Mouse (Mus musculus) hindbrain, embryonic 10.5 days (tissue): Measurements from ENCODE around the gene Cercam. TPM values are rescaled to one million over a fixed set of nuclear protein-coding genes. Genes with fewer than 3 reads are reported as not detected.

Experiments
- DNase-seq: peaks from one replicate; pipeline ENCODE4 v3.0.0-alpha.2; 2017; ENCODE audit warnings: low spot score
- H3K27ac ChIP-seq: fragments of 300-500 bp; sonication (generic); 2 replicates; pipeline ENCODE4 v1.5.1; 2016; ENCODE audit warnings: mild to moderate bottlenecking, moderate library complexity
- H3K27me3 ChIP-seq: fragments of 300-500 bp; sonication (generic); 2 replicates; pipeline ENCODE4 v1.6.1; 2016; ENCODE audit warnings: mild to moderate bottlenecking; ENCODE audit not compliant: poor library complexity, insufficient read depth, severe bottlenecking
- H3K36me3 ChIP-seq: fragments of 300-500 bp; sonication (generic); 2 replicates; pipeline ENCODE4 v1.6.1; 2016; ENCODE audit warnings: mild to moderate bottlenecking, moderate library complexity
- H3K4me1 ChIP-seq: fragments of 300-500 bp; sonication (generic); replicated peaks from 2 replicates; pipeline ENCODE4 v1.6.1; 2016; ENCODE audit warnings: mild to moderate bottlenecking
- H3K4me3 ChIP-seq: fragments of 300-500 bp; sonication (generic); 2 replicates; pipeline ENCODE4 v1.5.1; 2016; ENCODE audit warnings: mild to moderate bottlenecking, moderate library complexity
- H3K9me3 ChIP-seq: fragments of 300-500 bp; sonication (generic); 2 replicates; pipeline ENCODE4 v1.6.1; 2016; ENCODE audit warnings: mild to moderate bottlenecking, moderate library complexity
- WGBS: fragments of 180-500 bp; shearing (Covaris S2); methylation state at CpG from one replicate; pipeline ENCODE4 v1.1.7; 2016; 5-methylcytosine and 5-hydroxymethylcytosine counted together
- polyA plus RNA-seq: library from polyadenylated mRNA; unstranded; fragments of >200 nt; fragmentation: Nextera tagmentation; extraction: Ambion mirVana; gene quantifications from 2 replicates; pipeline ENCODE4 v1.2.1, GENCODE M21; 2016

Cercam gene
- polyA plus RNA-seq, 1 experiment from 2014 or later: 49.1 TPM

DNA sequence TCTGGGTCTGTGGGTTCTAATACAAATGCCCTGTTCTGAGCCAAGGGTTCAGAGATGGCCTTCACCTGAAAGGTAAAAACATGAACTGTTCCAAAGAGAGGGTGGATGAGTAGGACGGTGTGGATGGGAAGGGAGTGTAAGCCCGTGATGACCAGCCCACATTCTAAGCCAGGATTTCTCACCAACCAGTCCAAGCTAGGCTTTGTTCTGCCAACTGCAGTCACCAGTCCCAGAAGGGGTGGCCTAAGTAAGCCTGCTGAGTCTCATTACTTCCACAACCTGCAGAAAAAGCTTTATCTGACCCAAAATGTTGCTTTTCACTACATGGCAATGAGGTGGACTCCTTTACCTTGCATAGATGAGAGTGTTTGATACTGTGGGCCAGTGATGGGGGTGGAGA lies 24.8 kb upstream of the Cercam start:
- H3K4me1 ChIP-seq: peaks cover 95% of the 10 kb centered on the region
- DNase-seq: no peak
- no peaks in the 10 kb centered on the region for H3K9me3 ChIP-seq
- peak overlapping the region; percentile 100 for H3K27ac ChIP-seq
- peaks cover 55% of the 10 kb centered on the region for H3K27me3 ChIP-seq
- 31% methylated on average over 2 of the region's 2 CpGs for WGBS
- peaks cover 55% of the 10 kb centered on the region for H3K36me3 ChIP-seq
- peak overlapping the region; percentile 91 for H3K4me3 ChIP-seq

DNA sequence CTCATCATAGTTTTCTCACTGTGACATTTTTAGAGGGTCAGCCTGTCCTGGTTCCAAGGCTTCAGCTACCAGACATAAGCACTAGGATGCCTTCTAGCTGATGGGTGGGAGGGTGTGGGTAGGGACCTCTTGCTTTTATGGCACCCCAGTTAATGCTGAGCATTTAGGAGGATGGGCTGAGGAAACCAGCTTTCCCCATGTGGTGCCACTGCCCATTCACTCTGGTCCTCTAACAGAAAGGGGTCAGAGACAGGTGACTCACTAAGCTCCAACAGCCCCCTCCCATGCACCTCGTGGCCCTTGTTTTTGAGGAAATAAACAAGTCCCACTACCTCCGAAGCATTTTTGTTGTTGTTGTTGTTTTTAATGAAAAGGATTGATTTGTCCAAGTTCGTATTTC lies 24.3 kb upstream of the Cercam start:
- Histone ChIP-seq H3K27ac (peak overlapping the region; percentile 100), H3K9me3 (no peaks in the 10 kb centered on the region), H3K4me3 (peak overlapping the region; percentile 91), H3K27me3 (peaks cover 55% of the 10 kb centered on the region), H3K4me1 (peaks cover 95% of the 10 kb centered on the region), H3K36me3 (peaks cover 55% of the 10 kb centered on the region)
- peak; percentile 19 for DNase-seq
- whole genome bisulfite sequencing: 7% methylated on average over 3 of the region's 3 CpGs

DNA sequence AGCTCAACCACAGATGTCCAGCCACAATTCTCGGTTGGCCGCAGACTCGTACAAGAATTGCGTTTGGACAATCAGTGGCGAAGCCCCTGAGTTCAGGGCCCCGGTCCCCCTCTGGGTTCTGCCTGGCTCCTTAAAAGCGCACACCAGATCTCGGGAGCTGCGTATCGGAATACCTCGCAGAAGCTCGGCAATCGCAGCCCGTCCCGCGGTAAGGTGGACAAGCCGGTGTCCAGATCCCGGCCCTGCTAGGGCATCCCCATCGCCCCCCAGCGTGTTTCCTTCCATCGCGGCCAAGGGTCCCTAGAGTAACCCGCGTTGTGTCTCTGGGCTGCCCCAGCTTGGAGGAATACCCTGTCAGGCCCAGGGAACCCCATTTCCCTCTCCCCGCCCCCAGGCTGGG lies 23.3 kb upstream of the Cercam start:
- Histone ChIP-seq H3K4me1 (peaks cover 95% of the 10 kb centered on the region), H3K36me3 (peaks cover 51% of the 10 kb centered on the region), H3K4me3 (peak overlapping the region; percentile 91), H3K27me3 (peaks cover 55% of the 10 kb centered on the region), H3K9me3 (no peaks in the 10 kb centered on the region), H3K27ac (peak overlapping the region; percentile 100)
- 4% methylated on average over 25 of the region's 25 CpGs for WGBS
- DNase-seq: no peak

DNA sequence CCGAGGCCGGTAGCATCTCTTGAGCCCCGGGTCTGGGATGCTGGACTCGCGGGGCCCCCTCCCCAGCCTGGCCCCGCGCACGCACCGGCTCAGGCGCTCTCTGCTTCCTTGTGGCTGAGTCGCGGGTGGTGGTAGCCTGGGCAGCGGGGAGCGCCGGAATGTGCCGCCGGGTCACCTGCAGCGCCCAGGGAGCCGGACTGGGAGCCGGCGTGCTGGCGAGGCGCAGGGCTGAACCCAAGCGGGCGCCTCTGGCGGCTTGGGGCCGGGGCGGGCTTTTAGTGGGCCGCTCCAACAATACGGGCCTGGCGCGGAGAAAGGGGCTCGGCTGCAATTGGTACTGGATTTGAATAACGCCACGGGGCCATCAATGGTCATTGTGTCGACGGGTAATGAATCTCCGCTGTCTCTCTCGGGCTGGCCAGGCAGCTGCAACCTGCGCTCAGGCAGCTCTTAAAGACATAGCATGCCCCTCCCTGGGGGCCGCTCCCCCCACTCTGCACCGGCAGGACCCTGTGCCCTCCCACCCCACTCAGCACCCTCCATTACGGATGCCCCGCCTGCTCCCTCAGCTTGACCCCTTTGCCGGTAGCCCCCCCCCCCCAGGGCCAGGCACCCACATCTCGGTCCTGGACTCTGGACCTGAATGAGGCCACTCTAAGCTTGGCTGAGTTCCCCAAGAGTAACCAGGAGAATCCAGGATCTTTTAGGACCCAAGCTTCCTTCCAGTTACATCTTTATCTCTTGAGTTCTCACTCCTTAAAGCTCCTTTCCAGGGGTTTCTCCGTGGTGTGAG lies 22.7 kb upstream of the Cercam start:
- Histone ChIP-seq H3K36me3 (peaks cover 46% of the 10 kb centered on the region), H3K4me3 (peak overlapping the region; percentile 91), H3K27me3 (peaks cover 55% of the 10 kb centered on the region), H3K9me3 (no peaks in the 10 kb centered on the region), H3K4me1 (peaks cover 95% of the 10 kb centered on the region), H3K27ac (peak overlapping the region; percentile 100)
- 2% methylated on average over 47 of the region's 47 CpGs for WGBS
- DNase-seq: peak; percentile 88

DNA sequence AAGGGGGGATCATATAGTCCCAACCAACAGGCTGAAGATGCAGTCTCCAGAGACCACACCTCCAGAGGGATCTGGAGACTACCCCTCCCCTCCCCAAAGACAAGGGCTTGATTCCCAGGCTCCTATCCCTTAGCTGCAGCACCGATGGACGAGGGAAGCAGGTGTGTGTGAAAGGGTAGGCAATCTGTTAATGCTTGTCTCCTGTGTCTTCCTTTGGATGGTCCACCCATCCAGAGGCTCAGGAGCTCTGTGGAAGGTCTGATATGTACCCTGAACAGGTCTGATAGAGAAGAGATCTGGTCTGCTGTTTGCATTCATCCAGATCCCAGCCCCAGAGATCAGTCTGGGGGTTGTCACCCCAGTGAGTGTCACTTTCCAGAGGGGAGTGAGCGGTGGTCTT lies 22.1 kb upstream of the Cercam start:
- peaks cover 55% of the 10 kb centered on the region for H3K27me3 ChIP-seq
- 26% methylated on average over 3 of the region's 3 CpGs for WGBS
- DNase-seq: peak; percentile 49
- peak overlapping the region; percentile 100 for H3K27ac ChIP-seq
- H3K9me3 ChIP-seq: no peaks in the 10 kb centered on the region
- H3K36me3 ChIP-seq: peaks cover 39% of the 10 kb centered on the region
- H3K4me3 ChIP-seq: peak overlapping the region; percentile 91
- peaks cover 97% of the 10 kb centered on the region for H3K4me1 ChIP-seq

DNA sequence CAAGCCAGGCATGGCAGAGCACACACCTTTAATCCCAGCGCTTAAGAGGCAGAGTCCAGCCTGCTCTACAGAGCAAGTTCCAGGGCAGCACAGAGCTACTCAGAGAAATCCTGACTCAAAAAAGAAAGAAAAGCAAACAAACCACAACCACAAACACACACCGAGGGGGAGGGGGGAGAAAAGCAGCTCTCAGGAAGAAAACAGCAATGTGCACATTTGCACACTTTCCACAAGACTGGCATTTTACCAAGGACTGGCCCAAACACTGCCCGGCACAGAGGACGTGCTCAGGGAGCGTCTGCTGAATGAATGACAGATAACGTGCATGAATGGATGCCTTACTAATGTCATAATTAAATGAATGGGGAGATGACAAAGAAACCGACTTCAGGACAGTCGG lies 19.9 kb upstream of the Cercam start:
- 45% methylated on average over 8 of the region's 8 CpGs for WGBS
- peaks cover 18% of the 10 kb centered on the region for H3K36me3 ChIP-seq
- no peak overlapping the region for H3K4me3 ChIP-seq
- H3K27me3 ChIP-seq: peaks cover 48% of the 10 kb centered on the region
- H3K4me1 ChIP-seq: peaks cover 97% of the 10 kb centered on the region
- peak overlapping the region; percentile 100 for H3K27ac ChIP-seq
- no peak for DNase-seq
- H3K9me3 ChIP-seq: no peaks in the 10 kb centered on the region

DNA sequence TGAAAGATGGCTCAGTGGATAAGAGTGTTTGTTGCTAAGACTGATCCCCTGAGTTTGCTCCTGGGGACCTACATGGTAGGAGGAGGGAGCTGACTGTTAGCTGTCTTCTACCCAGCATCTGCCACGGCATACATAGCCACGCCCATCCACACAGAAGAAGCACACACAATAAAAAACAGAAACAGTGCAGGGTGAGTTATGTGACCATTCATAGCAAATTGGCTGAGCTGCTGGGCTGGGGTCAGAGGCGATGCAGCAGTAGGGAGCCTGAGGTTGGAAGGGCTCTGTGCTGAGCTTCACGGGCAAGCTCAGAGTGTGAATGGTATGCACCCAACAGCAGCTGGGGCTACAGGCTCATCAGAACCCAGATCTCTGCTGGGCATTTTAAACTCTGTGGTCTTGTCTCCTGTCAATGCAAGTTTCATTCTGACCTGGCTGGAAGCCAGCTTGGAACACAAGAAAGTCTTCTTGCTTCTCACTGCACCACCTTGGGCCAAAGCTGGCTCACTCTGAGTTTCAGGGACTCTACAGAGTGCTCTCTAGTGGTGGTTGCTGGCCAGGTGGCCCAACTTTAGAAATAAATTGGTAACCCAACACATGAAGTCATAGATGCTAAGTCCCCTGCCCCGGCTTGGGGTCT lies 19.0 kb upstream of the Cercam start:
- peak; percentile 40 for DNase-seq
- peak overlapping the region; percentile 100 for H3K27ac ChIP-seq
- H3K4me3 ChIP-seq: peak overlapping the region; percentile 21
- peaks cover 99% of the 10 kb centered on the region for H3K4me1 ChIP-seq
- peaks cover 9% of the 10 kb centered on the region; the same call in 1 of the 2 replicates for H3K36me3 ChIP-seq
- 40% methylated on average over 5 of the region's 5 CpGs for WGBS
- peaks cover 39% of the 10 kb centered on the region for H3K27me3 ChIP-seq
- no peaks in the 10 kb centered on the region for H3K9me3 ChIP-seq

DNA sequence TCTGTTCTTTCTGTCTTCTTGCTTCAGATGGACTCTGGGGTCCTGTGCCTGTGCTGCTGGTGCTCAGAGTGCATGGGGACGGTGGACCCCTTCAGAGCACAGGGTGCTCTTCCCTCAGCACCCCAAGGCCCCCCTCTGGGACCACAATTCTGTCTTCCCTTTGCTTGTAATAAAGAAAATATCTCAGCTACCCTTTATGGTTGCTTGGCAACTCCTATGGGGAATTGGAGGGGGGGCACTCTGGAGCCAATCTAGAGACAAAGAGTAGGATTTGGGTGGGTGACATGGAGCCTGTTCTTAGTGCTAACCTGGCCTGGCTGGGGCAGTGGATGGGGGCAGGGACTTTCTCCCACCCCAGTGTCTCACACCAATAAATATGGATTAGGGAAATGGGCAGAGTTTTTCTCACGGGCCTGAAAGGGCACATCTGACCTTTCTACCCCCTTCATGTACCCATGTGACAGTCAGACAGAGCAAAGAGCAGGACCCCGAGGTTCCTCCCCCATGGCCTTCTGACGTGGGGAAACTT lies 15.9 kb upstream of the Cercam start:
- H3K27ac ChIP-seq: peak overlapping the region; percentile 100
- 24% methylated on average over 4 of the region's 4 CpGs for WGBS
- H3K4me1 ChIP-seq: peaks cover 100% of the 10 kb centered on the region
- peak; percentile 79 for DNase-seq
- H3K27me3 ChIP-seq: peaks cover 10% of the 10 kb centered on the region; the same call in 1 of the 2 replicates
- H3K36me3 ChIP-seq: no peaks in the 10 kb centered on the region
- peak overlapping the region; percentile 31; the same call in 1 of the 2 replicates for H3K4me3 ChIP-seq
- no peaks in the 10 kb centered on the region for H3K9me3 ChIP-seq

DNA sequence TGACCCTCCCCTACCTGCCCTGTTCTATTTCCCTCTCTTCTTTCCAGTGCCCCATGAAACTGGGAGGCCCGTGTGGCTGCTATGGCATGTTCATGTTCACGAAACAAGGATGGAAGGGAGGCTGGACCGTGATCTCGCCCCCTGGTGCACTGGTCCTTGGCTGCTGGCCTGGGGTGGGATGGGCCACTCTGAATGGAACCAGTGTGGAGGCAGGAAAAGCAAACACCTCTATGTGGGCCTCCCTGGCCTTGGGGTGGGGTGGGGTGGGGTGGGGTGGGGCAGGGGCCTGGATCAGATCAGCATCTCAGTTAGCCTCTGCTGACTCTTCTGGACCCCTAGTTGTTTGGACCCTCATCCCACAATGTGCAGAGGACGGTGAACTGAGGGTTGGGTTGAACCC lies 15.2 kb upstream of the Cercam start:
- WGBS: 40% methylated on average over 5 of the region's 5 CpGs
- no peaks in the 10 kb centered on the region for H3K9me3 ChIP-seq
- peaks cover 12% of the 10 kb centered on the region; the same call in 1 of the 2 replicates for H3K27me3 ChIP-seq
- H3K36me3 ChIP-seq: no peaks in the 10 kb centered on the region
- no peak for DNase-seq
- H3K4me3 ChIP-seq: peak overlapping the region; percentile 31
- H3K27ac ChIP-seq: peak overlapping the region; percentile 100
- peaks cover 100% of the 10 kb centered on the region for H3K4me1 ChIP-seq

DNA sequence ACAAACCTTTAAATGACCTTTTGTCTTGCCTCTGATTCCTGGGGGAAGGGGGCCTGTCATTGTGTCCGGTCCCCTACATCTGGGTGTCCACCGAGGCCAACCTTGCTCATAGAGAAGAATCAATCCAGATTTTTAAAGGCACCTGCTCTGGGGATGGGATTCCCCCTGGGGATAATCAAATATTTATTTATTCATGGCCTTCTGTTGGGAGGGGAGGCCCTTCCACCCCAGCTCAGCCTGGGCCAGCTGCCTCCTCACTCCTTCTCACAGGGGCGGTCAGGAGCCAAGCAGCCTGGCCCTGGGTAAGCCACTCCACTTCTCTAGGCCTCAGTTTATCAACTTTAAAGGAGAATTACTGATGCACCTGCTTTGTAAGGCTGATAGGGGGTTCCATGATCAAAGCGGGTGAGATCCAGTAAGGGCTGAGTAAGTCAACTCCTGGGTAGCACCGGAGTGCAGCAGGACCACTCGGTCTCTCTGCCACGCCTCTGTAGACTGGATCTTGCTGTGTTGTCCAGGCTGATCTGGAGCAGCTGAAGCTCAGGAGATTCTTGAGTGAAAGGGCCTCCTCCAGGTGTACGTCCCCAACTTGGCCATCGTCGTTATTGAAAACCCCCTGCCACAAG lies 13.3 kb upstream of the Cercam start:
- no peaks in the 10 kb centered on the region for H3K9me3 ChIP-seq
- H3K4me3 ChIP-seq: peak overlapping the region; percentile 33
- no peaks in the 10 kb centered on the region for H3K36me3 ChIP-seq
- H3K27me3 ChIP-seq: peaks cover 12% of the 10 kb centered on the region; the same call in 1 of the 2 replicates
- H3K27ac ChIP-seq: peak overlapping the region; percentile 100
- DNase-seq: peak; percentile 63
- H3K4me1 ChIP-seq: peaks cover 86% of the 10 kb centered on the region
- WGBS: 45% methylated on average over 10 of the region's 10 CpGs

DNA sequence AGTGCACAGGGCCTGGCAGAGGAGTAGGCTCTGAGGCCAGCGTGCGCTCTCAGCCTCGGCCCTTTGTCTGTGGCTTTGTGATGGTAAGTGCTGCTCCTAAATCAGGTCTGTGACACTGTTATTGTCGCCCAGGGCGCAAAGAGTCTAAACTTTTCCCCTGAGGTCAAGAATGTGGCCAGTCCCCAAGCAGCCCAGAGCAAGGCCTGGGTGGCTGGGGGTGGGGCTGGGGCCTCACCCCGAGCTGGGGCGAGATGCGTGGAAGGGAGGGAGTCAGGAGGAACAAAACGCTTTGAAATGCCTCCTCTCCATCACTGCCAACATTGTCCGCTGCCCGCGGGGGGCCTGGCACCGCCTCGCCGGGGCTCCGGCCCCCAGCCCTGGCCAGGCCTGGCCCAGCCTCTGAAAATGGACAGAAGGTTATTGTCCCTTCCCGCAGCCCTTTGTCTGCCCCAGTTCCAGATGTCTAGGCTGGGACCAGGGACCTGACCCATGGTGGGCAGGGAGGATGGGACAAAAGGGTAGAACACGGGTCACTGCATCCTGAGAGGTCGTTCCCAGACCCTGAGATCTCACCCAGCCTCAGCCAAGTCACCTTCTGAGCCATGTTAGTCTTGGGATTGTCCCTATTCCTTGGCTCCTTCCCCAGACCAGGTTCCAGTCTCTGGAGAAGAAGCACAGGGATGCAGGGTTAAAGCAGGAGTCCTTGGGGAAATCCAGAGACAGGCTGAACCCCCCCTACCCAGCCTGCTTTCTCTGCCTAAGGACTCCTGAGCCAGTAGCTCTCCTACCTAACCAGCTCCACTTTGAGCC lies 12.3 kb upstream of the Cercam start:
- H3K4me1 ChIP-seq: peaks cover 77% of the 10 kb centered on the region
- no peaks in the 10 kb centered on the region for H3K9me3 ChIP-seq
- peak overlapping the region; percentile 33 for H3K4me3 ChIP-seq
- peak; percentile 91 for DNase-seq
- 13% methylated on average over 19 of the region's 19 CpGs for WGBS
- H3K36me3 ChIP-seq: no peaks in the 10 kb centered on the region
- H3K27me3 ChIP-seq: peaks cover 12% of the 10 kb centered on the region; the same call in 1 of the 2 replicates
- H3K27ac ChIP-seq: peak overlapping the region; percentile 100

DNA sequence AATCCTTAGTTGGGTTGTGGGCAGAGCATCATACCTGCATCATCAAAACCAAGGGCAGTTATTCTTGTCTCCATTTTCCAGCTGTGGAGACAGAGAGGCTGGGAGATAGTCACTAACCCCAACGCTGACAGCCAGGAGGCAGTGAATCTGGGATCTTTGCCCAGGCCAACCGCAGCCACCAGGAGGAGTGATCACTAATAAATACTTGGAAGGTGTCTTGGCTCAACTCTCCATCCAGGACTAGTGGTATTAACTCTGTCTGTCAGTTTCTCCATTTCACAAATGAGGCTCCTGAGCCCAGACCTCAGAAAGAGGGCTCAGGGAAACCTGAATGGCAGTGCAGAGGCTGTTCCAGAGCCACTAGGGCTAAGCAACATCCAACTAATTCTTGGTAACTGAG lies 11.6 kb upstream of the Cercam start:
- DNase-seq: no peak
- Histone ChIP-seq H3K4me1 (peaks cover 70% of the 10 kb centered on the region), H3K36me3 (no peaks in the 10 kb centered on the region), H3K9me3 (no peaks in the 10 kb centered on the region), H3K27ac (peak overlapping the region; percentile 100), H3K27me3 (peaks cover 12% of the 10 kb centered on the region; the same call in 1 of the 2 replicates), H3K4me3 (peak overlapping the region; percentile 33)
- WGBS: 41% methylated on average over 2 of the region's 2 CpGs
